Mouse (Mus musculus) erythroblast, adult 5-6 weeks (primary cell): ENCODE results near the gene Nap1l5. TPM values are rescaled to one million over a fixed set of nuclear protein-coding genes. Genes with fewer than 3 reads are reported as not detected.
"Not testable (repeated sequence)": the region's sequence is repeated elsewhere in the genome, so short reads cannot be mapped to it uniquely, and the experiment has no call there.

ENCODE experiments used
- ATAC-seq: replicated peaks from 2 replicates; pipeline ENCODE4 v1.8.0; 2016; ENCODE audit warnings: moderate number of reproducible peaks, mild to moderate bottlenecking, moderate TSS enrichment, inconsistent platforms; ENCODE audit not compliant: poor library complexity, low FRiP score, severe bottlenecking
- total RNA-seq, 2 experiments: library from RNA; stranded (forward) in 1 of 2; stranded (reverse) in 1 of 2; fragments of 150-400 nt in 1 of 2; fragments of 200-764, 138-1000 nt in 1 of 2; gene quantifications; 2 replicates each; pipeline versions ENCODE4 v1.2.3 to v1.2.4; 2015 to 2017; ENCODE audit warnings: low replicate concordance in 2 of 2

The Nap1l5 gene
- total RNA-seq, 2 experiments from 2014 or later, result not detected

DNA sequence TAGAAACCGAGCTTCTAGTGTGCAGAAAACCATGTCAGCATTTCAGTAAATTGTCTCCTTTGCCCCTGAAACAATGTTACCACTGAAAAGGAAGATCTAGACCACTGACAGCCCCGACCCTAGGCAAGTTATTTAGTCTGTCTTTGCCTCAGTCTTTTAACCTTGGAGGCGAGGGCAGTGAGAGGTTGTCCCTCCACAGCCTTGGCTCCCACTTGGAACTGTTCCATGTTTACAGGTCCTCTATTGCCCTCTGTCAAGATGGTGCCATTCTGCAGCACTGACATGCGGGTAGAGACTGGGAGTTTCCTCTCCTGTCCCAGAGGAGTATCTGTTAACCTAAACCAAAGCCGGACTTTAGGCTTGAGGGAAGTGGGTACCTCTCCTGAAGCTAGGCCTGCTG is 6.0 kb upstream of the Nap1l5 start:
- no peak for ATAC-seq

DNA sequence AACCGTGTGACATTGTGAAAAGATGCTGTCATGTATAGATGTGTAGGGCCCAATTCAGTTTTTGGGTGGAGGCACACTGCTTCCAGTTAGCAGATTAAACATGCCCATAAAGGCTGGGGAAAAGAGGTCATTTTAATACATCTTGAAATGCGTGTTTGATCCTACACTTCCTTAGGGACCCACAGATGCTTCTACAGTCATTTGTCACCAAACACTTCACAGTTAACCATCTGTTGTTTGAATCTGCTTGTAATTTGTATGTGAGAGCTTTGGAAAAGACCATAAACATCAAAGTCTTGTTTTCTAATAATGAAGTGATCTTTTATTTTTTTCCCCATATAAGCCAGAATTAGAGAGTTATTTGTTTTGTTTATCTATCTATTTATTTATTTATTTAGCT is 915 bp upstream of the Nap1l5 start:
- ATAC-seq, result no peak

DNA sequence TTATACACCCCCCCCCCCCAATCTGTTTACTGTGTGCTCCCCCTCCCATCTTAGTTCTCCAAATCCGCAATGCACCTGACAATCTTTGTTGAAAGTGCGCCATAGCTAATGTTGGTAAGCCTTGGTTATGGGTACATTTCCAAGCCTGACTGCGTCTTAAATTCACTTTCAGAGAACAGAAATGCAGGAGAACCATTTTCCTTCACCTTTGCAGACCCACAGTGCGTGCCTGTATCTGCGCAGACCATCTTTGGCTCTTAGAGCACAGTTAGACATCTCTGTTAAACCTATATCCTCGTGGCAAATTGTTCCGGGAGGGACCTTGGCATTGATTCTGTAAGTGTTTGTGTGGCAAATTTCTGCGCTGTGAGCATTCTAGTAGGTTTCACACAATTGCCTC is 460 bp upstream of the Nap1l5 start:
- no peak for ATAC-seq

DNA sequence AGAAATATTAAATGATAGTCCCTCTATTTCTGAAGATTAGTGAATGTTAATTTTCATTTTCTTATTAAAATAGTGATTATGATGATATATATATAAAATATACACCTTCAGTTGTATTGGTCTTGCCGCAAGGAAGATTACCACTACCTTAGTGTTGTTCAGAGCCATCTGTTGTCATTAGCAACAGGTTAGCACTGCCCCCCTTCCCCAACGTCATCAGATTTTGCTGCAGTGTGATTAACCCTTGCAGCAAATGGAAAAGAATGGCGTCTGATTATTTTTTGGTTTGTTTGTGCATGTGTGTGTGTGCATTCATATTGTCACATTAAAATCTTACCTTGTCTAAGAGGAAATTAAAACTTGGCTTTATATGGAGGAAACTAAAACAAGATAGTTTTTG is 2.3 kb downstream of the Nap1l5 start:
- ATAC-seq, result no peak

DNA sequence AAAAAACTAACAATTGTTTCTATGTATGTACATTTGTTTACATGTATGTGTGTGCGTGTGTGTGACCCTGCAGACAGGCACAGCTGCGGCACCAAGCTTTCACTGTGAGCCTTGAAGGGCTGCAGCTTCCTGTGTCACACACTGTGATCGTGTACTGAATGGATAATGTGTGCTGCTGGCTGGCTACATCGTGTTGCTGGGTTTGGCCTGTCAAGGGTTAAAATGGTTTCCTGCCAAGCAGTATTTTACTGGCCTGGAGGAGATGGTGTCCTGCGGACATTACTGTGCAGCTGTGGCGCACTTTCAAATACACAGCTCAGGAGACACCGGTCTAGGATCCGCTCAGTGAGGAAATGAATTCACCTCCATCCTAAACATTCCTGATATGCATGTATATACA is 3.7 kb downstream of the Nap1l5 start:
- ATAC-seq, result no peak

DNA sequence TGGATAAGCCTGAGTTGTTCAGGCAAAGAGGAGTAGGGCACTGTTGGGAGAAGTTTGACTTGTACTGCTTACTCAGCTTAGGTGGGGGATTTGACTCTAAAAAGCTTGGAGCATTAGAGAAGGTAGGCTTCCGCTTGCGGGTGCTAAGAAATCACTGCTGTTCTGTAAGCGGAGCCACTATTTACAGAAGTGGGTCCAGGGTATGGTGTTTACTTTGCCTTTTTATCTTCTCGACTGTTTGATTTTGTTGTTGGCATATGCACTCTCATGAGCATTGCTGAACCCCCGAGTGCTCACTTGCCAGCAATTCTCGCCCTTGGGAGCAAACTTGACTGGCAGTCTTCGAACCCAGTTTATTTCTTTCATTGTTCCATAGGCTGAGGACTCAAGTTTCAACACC is 6.3 kb downstream of the Nap1l5 start:
- ATAC-seq, result no peak

DNA sequence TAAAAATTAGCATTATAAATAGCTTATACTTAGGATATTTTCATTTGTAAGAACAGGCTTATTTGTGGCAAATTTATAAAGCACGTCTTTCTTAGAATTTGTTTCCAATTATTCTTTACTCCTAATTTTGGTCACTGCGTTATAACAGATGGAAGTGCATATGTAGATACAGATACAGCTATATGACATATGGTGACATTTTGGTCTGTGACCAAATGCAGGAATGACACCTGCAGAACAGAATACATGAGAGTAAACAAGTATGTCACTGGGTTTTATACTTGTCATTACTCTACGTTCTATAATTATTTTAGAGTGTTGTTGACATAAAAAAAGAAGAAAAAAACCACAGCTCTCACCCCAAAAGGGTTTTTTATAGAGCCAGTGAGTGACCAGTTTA is 7.8 kb downstream of the Nap1l5 start:
- no peak for ATAC-seq

DNA sequence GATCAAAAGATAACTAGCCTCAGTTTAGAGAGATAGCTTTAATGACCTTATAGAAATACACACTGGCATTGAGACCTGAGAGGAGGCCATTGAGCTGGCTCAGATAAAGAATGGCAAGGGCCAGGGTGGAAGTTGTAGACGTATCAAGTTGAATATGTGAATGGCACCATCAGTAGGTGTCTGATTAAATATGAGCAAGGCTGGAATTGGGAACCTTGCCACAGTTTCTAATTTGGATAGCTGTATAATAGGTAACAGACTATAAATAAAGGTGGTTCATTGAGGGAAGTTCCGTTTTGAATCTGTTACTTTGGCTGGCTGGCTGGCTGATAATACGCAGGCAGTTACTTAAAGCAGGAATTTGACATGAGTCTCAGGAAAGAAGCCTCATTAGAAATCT is 10.2 kb downstream of the Nap1l5 start:
- no peak for ATAC-seq

DNA sequence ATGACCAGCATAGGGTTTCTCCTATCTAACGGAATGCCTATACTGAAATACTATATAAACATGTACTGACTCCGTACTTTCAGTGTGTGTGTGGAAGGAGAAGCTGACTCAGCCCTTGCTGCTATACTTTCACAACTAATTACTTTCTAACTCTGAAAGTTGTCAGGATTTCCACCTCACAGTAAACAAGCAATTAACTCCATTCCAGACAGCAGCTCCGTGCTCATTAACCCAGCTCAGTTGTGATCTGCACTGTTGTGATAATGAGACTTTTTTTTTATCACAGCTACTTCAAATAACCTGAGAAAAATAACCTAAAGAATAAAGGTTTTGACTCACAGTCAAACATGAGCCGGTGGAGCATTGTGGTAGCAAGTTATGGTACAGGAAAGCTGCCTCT is 11.9 kb downstream of the Nap1l5 start:
- ATAC-seq, result no peak

DNA sequence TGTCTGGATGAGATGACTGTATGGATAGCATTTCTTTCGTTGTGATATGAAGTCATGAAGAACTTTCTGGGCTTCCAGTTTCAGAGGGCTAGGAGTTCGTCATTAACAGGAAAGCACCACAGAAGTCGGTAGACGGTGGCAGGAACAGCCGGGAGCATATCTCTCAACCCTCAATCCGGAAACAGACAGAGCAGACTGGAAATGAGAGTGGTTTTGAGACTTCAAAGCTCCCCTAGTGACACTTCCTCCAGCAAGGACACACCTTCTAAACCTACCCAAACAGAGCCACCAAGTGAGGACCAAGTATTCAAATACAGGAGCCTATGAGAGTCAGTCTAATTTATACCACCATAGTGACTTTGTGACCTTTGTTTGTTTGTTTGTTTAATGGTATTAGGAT is 13.6 kb downstream of the Nap1l5 start:
- no peak for ATAC-seq

DNA sequence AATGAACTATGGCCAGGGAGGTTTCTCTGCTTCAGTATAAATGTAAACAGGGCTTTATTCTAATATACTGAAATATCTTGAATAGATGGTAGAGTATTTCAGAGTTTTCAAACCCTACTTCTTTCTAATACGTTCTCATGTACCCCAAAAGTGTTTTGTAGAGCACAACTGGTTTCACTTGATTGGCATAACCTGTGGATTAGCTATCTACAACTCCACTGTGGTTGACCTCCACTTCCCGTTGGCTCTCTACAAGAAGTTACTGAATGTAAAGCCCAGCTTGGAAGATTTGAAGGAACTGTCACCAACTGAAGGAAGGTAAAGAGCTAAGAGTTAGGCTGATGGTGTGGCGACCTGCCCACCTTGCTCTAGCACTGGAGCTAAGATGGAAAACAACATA is 17.0 kb downstream of the Nap1l5 start:
- ATAC-seq, result no peak

DNA sequence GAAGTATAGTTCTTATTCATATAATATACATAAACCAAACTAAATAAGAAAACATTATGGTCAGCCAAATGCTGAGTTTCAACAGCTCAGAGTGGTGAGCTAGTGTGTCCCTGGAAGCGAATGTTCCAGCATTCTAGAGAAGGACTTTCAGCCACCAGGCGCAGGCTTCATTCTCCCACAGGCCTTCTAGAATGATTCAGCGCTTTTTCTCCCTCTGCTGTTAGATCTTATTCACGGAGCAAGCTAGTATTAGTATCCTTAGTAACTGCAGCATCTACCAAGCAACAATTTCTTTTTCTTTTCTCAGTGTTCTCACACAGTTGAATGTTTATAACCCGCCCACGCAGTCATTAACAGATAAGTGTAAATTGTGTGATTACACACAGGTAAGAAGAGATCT is 24.6 kb downstream of the Nap1l5 start:
- ATAC-seq, result no peak

DNA sequence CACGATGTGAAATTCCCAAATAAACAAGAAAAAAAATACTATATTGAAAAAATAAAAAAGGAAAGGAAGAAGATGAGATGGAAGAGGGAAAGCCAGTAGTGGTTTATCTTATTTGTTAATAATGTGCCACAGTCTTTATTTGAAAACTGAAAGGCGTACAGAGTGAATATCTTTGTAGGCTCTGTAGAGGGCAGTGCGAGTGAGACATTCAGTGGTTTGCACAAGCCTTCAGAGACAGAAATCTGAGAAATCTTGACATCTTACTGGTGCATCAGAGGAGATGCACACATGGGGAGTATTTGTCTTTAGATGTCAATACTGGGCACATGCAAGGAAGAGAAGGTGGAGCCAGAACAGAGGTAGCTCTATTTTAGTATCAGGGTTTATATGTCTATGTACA is 25.5 kb downstream of the Nap1l5 start:
- ATAC-seq, result no peak

DNA sequence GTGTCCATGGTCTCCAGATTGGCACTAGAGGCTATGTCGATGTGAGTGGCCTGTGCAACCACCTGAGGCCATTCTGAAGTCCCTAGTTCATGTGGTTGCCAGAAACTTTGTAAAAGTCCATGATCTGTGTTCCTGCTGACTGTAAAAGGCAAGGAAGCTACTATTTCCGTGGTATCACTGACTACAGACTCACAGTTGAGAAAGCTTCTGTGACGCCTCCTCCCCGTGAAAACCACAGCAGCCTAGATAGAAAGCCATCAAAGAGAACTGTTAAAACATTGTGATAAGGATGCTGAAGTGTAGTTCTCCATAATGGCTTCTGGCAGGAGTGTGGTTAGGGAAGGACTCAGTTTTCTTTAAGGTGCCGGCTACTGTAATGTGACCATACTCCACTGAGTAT is 26.0 kb downstream of the Nap1l5 start:
- no peak for ATAC-seq

DNA sequence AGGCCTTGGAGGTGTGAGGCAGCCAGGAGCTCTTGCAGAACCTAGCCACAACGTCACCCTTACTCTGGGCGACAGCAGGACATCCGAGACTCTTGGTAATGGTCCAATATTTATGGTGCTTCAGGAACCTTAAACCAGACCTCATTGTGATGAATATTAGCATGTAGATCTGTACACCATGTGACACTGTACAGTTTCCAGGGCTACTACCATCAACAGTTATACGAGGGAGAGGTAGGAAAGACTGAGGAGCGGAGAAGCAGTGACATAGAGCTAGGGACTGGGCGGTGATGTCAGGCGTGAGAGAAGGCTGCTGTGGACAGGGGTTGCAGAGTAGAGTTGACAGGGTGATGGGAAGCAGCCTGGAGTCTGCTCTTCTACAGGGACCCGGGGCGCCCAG is 26.9 kb downstream of the Nap1l5 start:
- ATAC-seq, result no peak

DNA sequence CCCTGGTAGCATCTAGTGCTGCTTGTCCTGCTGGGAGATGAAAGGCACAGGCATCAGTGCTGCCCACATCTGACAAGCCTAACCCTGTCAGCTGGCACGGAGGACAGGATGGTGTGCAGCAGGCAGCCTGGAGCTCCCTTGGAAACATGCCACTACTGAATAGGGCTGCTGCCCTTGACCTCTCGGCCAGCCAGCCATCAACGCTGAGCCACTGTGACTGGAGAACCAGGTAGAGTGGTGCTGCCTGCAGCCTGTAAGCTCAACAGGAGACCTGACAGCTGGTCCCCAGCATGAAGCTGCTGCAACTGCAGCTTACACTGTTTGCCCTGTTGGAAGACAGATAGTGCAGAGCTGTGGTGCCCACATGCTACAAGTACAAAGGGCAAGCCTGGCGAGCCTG is 27.3 kb downstream of the Nap1l5 start:
- no peak for ATAC-seq

DNA sequence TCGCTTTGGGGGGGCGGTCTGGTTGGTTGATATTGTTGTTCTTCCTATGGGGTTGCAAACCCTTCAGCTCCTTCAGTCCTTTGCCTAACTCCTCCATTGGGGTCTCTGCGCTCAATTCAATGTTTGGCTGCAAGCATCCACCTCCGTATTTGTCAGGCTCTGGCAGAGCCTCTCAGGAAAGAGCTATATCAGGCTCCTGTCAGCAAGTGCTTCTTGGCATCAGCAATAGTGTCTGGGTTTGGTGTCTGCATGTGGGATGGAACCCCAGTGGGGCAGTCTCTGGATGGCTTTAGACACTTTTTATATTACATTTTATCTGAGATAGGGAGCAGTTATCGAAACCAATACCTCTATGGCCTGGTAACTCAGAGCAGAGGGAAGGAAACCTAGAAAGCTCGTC is 39.0 kb downstream of the Nap1l5 start:
- ATAC-seq, result not testable (repeated sequence)

DNA sequence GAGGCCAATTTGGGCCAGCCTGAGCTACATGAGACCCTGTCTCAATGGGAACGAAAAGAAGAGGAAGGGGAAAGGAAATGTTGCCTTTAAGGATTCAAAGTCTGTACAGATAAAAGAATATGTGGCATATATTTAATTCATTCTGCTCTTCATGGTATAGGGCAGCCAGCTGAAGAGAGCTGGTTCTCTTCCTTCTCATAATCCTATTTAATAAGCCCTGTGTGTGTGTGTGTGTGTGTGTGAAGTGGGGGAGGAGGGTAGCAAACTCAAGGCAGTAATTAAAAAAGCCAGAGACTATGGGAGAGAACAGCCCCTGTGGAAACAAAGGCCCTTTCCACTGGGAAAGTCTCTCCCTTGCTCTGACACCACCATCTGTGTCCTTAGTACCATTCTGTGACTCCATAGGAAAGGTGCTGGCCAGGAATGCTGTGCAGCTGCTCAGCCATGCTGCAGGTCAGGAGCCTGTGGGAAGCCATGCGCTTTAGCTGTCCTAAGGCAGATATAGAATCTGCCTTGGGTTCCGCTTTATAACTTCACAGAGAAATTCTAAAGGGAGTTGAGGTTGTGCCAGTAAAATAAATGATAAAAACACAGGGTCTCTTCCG is 43.1 kb downstream of the Nap1l5 start:
- no peak for ATAC-seq

DNA sequence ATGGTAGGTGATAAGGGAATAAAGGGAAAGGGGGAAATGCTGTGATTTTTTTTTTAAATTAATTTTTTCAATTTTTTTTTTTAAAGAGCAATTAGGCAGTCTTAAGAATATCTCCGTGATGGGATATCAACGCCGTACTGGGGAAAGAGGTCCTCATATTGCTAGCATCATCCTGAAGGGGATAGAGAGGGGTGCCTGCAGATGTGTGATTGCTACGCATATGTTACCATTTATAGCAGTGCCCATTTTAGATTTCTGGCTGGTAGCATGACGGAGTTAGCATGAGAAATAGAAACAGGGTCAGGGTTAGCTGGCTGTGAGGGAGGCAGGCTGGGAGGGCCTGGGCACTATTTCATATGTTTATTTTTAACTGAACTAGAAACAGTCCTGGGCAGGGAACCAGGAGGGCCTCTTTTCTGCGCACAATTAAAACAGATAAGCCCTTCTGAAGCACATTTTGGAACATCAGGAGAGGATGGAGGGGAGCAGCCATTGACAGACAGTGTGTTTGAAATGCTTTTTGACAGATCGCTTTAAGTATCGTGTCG is 44.4 kb downstream of the Nap1l5 start:
- no peak for ATAC-seq

DNA sequence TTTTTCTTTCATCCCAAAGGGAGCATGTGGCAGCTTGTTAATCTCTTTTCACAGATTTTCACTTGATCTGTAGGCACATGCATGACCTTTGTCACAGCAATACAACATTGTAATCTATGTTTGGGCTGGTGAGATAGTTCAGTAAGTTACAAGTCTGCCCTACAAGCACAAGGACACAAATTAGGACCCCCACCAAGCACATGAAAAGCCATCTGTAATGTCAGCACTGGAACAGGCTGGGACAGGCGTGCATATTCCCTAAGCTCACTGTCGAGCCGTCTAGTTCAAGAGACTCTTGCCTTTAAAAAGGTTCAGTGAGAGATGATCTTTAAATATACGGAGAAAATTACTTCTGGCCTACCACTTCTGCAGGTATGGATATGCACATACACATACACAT is 47.4 kb downstream of the Nap1l5 start:
- ATAC-seq, result no peak

DNA sequence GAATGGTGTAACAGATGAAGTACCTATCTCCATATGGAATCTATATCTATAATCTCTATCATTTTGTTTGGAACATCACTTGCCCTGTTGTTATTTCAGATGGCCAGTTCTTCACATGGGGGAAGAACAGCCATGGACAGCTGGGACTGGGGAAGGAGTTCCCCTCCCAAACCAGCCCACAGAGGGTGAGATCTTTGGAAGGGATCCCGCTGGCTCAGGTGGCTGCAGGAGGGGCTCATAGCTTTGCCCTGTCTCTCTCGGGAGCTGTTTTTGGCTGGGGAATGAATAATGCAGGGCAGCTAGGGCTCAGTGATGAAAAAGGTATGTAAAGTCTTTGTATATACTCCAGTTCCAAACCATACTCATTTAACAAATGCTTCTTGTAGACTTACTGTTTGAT is 50.4 kb downstream of the Nap1l5 start:
- no peak for ATAC-seq

DNA sequence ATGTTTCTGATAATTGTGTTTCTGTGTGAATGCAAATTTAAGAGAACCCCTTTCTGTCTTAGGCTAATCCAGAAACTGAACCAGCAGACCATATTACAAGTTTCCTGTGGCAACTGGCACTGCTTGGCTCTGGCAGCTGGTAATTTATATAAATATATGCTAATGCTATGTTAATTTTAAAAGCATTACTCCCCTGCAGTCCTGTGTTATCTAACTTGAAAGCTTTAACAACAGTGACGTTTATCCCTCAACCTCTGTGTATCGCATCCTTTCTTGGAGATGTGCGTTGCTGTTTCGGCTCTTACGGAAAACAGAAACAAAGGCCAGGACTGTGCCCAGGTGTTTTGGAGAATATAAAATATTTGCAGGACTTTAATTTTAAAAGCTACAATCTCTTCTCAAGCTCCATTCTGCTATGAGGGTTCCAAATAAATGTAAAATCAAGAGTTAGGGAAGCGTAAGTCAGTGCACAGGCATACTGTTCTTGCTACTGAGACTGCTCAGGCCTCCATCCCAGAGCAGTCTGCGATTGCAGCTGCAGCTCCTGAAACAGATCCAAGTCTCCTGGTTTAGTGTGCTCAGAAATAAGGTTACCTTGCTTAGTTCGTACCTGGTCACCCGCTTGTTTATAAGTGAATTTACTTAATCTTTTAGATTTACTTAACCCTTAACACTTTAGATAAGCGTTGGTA is 51.1 kb downstream of the Nap1l5 start:
- no peak for ATAC-seq
